Mouse (Mus musculus): Measurements from ENCODE around the gene Ciz1. TPM values are rescaled to one million over a fixed set of nuclear protein-coding genes. Genes with fewer than 3 reads are reported as not detected.
"Not testable (repeated sequence)": the region's sequence is repeated elsewhere in the genome, so short reads cannot be mapped to it uniquely, and the experiment has no call there.

Ciz1 gene
- polyA plus RNA-seq, 1 experiment: 159 TPM

- Histone ChIP-seq H3K4me1 (ENCODE audit: control insufficient read depth, insufficient read depth, low read length) (peaks cover 13% of the 10 kb centered on the region), H3K27ac (ENCODE audit: insufficient read depth, low read length) (no peak overlapping the region), H3K4me3 (replicated peaks; ENCODE audit: insufficient read depth, low read depth, low read length) (no peak overlapping the region), H3K27me3 (ENCODE audit: control insufficient read depth, insufficient read depth, low read length) (no peaks in the 10 kb centered on the region)
- DNase-seq: peak in 1 of 2 experiments; percentile 26
- WGBS: 78% methylated on average over 6 of the region's 6 CpGs
- TF ChIP-seq CTCF (IDR thresholded peaks at IDR 0.05; ENCODE audit: borderline replicate concordance, insufficient read depth, low read depth, low read length) (no peak), POLR2A (IDR thresholded peaks at IDR 0.05; ENCODE audit: borderline replicate concordance, insufficient read depth, low read length) (no peak)
Measured at GRCm38 (mm10) chr2:32353836-32354235, 1.7 kb downstream of the Ciz1 start.

- peak in 1 of 2 experiments; percentile 13 for DNase-seq
- H3K4me1 ChIP-seq (ENCODE audit: control insufficient read depth, insufficient read depth, low read length): peaks cover 7% of the 10 kb centered on the region
- WGBS: 89% methylated on average over 3 of the region's 3 CpGs
- H3K27me3 ChIP-seq (ENCODE audit: control insufficient read depth, insufficient read depth, low read length): no peaks in the 10 kb centered on the region
- no peak overlapping the region for H3K4me3 ChIP-seq (replicated peaks; ENCODE audit: insufficient read depth, low read depth, low read length)
- TF ChIP-seq CTCF (IDR thresholded peaks at IDR 0.05; ENCODE audit: borderline replicate concordance, insufficient read depth, low read depth, low read length): no peak
- no peak for TF ChIP-seq POLR2A (IDR thresholded peaks at IDR 0.05; ENCODE audit: borderline replicate concordance, insufficient read depth, low read length)
- no peak overlapping the region for H3K27ac ChIP-seq (ENCODE audit: insufficient read depth, low read length)
Measured at GRCm38 (mm10) chr2:32354336-32354895, 2.3 kb downstream of the Ciz1 start.

DNA sequence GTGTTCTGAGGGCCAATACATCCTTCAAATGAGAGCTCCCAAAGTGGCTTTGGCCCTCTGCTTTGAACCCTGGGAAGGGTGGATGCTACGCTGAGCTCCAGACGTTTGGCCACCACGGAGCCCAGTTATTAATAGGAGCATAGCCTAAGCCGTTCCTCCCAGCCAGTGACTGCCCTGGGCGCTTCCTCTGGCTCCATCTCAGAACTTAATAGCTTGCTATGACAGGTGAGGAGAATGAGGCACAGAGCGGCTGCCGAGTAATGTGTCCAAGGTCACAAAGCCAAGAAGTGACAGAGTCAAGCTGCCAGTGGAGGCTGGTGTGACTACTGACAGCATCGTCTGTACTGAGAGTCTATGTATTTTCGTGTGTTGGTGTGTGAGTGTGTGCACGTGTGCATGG is 4.1 kb downstream of the Ciz1 start:
- TF ChIP-seq POLR2A (IDR thresholded peaks at IDR 0.05; ENCODE audit: borderline replicate concordance, insufficient read depth, low read length) (no peak), CTCF (IDR thresholded peaks at IDR 0.05; ENCODE audit: borderline replicate concordance, insufficient read depth, low read depth, low read length) (no peak)
- Histone ChIP-seq H3K4me1 (ENCODE audit: control insufficient read depth, insufficient read depth, low read length) (no peaks in the 10 kb centered on the region), H3K4me3 (replicated peaks; ENCODE audit: insufficient read depth, low read depth, low read length) (no peak overlapping the region), H3K27me3 (ENCODE audit: control insufficient read depth, insufficient read depth, low read length) (no peaks in the 10 kb centered on the region), H3K27ac (ENCODE audit: insufficient read depth, low read length) (no peak overlapping the region)
- whole genome bisulfite sequencing: 80% methylated on average over 10 of the region's 10 CpGs
- DNase-seq: no peak

DNA sequence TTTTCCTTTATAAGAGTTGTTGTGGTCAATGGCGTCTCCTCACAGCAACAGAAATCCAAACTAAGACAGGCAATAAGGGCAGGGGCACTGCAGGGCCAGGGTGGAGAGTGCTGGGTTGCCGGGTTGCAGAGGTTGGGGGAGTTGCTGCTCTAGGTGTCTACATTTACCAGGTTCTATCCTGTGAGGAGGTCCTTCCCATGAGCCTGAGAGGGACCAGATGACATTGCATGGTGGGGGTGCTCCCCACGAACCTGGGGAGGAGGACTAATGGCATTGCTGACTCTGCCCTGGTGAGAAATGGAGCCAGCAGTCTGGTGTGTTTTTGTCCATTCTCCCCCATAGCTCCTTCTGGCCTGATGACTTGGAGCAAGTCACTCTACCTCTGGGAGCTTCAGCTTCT is 5.6 kb downstream of the Ciz1 start:
- Histone ChIP-seq H3K27ac (ENCODE audit: insufficient read depth, low read length) (no peak overlapping the region), H3K4me3 (replicated peaks; ENCODE audit: insufficient read depth, low read depth, low read length) (no peak overlapping the region), H3K27me3 (ENCODE audit: control insufficient read depth, insufficient read depth, low read length) (no peaks in the 10 kb centered on the region), H3K4me1 (ENCODE audit: control insufficient read depth, insufficient read depth, low read length) (no peaks in the 10 kb centered on the region)
- TF ChIP-seq POLR2A (IDR thresholded peaks at IDR 0.05; ENCODE audit: borderline replicate concordance, insufficient read depth, low read length) (no peak), CTCF (IDR thresholded peaks at IDR 0.05; ENCODE audit: borderline replicate concordance, insufficient read depth, low read depth, low read length) (no peak)
- no peak for DNase-seq
- WGBS: 84% methylated on average over 3 of the region's 3 CpGs

DNA sequence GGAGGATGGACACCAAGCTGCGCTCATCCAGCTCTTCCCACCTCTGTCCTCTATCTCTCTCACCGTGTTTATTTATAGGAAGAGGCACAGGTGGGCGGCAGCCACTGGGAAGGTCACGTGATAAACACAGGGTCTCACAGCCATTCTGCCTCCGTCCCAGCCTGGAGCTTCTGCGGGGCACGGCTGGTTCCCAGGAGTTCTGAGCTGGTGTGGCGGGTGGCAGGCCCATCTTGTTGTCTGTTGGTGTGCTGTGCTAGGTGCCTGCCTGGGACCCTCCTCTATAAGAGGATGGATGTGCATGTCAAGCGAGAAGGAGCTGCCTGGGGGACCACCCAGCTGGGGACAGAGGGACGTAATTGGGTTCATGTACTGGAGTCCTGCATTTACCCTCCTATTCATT is 6.3 kb downstream of the Ciz1 start:
- Histone ChIP-seq H3K4me1 (ENCODE audit: control insufficient read depth, insufficient read depth, low read length) (no peaks in the 10 kb centered on the region), H3K27ac (ENCODE audit: insufficient read depth, low read length) (no peak overlapping the region), H3K27me3 (ENCODE audit: control insufficient read depth, insufficient read depth, low read length) (no peaks in the 10 kb centered on the region), H3K4me3 (replicated peaks; ENCODE audit: insufficient read depth, low read depth, low read length) (no peak overlapping the region)
- no peak for TF ChIP-seq CTCF (IDR thresholded peaks at IDR 0.05; ENCODE audit: borderline replicate concordance, insufficient read depth, low read depth, low read length)
- WGBS: 78% methylated on average over 10 of the region's 10 CpGs
- no peak for DNase-seq

DNA sequence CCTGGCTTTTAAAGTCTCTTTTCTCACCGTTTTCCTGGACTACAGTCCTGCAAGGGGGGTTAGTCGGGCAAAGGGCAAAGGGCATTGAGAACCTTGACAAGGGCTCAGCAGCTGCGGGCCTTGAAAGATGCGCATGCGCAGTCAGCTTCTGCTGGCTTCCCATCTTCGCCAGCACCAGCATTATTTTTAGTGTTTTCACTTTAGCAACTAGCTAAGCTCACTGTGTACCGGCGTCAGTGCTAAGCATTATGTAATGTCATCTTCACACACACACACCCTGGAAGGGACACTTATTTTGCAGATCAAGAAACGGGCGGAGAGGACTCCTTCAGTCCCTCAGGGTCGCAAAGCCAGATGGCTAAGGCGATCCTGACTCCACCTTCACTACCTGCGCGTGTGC is 8.6 kb downstream of the Ciz1 start:
- Histone ChIP-seq H3K4me3 (replicated peaks; ENCODE audit: insufficient read depth, low read depth, low read length) (peak overlapping the region; percentile 77), H3K4me1 (ENCODE audit: control insufficient read depth, insufficient read depth, low read length) (peaks cover 2% of the 10 kb centered on the region; the same call in 1 of the 2 replicates), H3K27me3 (ENCODE audit: control insufficient read depth, insufficient read depth, low read length) (no peaks in the 10 kb centered on the region), H3K27ac (ENCODE audit: insufficient read depth, low read length) (peak overlapping the region; percentile 22)
- 5% methylated on average over 14 of the region's 14 CpGs for WGBS
- DNase-seq: peak; percentile 88 to 89
- TF ChIP-seq CTCF (IDR thresholded peaks at IDR 0.05; ENCODE audit: borderline replicate concordance, insufficient read depth, low read depth, low read length): no peak
- peak; percentile 48; the same call in 1 of the 2 replicates for TF ChIP-seq POLR2A (IDR thresholded peaks at IDR 0.05; ENCODE audit: borderline replicate concordance, insufficient read depth, low read length)

DNA sequence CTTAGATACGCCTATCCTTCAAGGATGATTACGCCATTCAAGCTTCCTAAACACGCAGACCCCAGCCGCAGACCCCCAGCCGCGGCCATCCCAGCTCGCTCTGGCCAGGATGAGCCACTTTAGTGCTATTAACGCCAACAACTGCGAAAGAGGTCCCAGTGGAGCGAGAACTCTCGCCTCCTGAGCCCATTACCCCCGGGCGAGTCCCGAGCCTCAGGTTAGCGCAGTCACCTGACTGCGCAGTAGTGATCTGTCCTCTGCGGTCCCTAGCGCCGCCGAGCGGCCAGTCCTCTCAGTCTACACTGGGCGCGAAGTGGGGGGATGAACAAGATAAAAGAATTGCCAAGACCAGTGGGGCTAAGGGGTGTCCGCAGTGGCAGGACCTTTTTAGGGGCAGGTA is 9.3 kb downstream of the Ciz1 start:
- Histone ChIP-seq H3K27me3 (ENCODE audit: control insufficient read depth, insufficient read depth, low read length) (no peaks in the 10 kb centered on the region), H3K4me3 (replicated peaks; ENCODE audit: insufficient read depth, low read depth, low read length) (peak overlapping the region; percentile 77)

DNA sequence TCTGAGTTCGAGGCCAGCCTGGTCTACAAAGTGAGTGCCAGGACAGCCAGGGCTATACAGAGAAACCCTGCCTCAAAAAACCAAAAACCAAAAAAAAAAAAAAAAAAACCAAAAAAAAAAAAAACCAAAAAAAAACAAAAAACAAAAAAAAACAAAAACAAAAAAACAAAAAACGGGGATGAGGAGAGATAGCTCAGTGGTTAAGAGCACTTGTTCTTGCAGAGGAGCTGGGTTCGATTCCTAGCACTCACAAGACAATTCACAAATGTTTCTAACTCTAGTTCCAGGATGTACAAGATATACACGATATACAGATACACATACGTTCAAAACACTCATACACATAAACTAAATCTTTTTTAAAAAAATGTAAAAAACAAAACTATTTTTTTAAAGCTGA is 10.1 kb downstream of the Ciz1 start:
- Histone ChIP-seq H3K4me3 (replicated peaks; ENCODE audit: insufficient read depth, low read depth, low read length) (peak overlapping the region; percentile 78), H3K27ac (ENCODE audit: insufficient read depth, low read length) (0 out of 2 replicates have a peak overlapping the region, but pooled peaks have one; percentile 86)
- H3K4me1 ChIP-seq (ENCODE audit: control insufficient read depth, insufficient read depth, low read length); H3K27me3 ChIP-seq (ENCODE audit: control insufficient read depth, insufficient read depth, low read length); DNase-seq: not testable (repeated sequence)
- 32% methylated on average over 5 of the region's 5 CpGs for WGBS

More for the DNA sequence above, 9.3 kb downstream of the Ciz1 start:
- peak; percentile 89 to 90 for DNase-seq
- TF ChIP-seq CTCF (IDR thresholded peaks at IDR 0.05; ENCODE audit: borderline replicate concordance, insufficient read depth, low read depth, low read length) (peak; percentile 79), POLR2A (IDR thresholded peaks at IDR 0.05; ENCODE audit: borderline replicate concordance, insufficient read depth, low read length) (peak; percentile 74)
- Histone ChIP-seq H3K27ac (ENCODE audit: insufficient read depth, low read length) (peak overlapping the region; percentile 99), H3K4me1 (ENCODE audit: control insufficient read depth, insufficient read depth, low read length) (peaks cover 2% of the 10 kb centered on the region; the same call in 1 of the 2 replicates)
- 1% methylated on average over 24 of the region's 24 CpGs for WGBS
